8 mouse cellular contexts compared by ENCODE assay signal in the genomic region with DNA sequence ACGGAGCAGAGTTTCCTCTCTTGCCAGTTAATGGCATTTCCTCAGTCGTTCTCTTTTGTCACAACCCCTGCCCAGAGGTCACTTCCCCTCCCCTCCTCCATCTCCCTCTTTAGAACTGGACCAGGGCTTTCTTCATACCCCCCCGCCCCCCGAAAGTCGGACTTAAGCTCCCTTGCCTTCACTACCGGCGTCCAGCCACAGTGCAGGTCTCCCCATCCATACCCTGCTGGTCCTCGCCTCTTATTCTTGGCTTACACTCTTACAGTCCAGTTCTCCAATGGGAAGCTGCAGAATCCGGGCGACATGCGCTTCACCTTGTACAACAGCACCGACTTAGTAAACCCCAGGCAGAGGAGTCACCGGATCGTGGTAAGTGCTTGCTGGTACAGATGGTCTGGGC. TPM values are rescaled to one million over a fixed set of nuclear protein-coding genes. Genes with fewer than 3 reads are reported as not detected.
DNase-seq lines count a peak whose midpoint lies in the region; ATAC-seq lines count a peak whose summit lies in the region.

No protein-coding gene starts in this region.

- peak overlapping the region; percentile 82 for H3K4me3 ChIP-seq in neural tube, embryonic 11.5 days (ENCODE audit: low read depth, low read length)
- H3K4me3 ChIP-seq in intestine, embryonic 15.5 days (replicated peaks) = peak overlapping the region; percentile 63

- ATAC-seq in CD4-positive, CD25-positive, alpha-beta regulatory T cell, adult 4 months = no peak
- 0 out of 2 replicates have a peak, but pooled peaks have one; percentile 33 for ATAC-seq in neural tube, embryonic 11.5 days (ENCODE audit: insufficient read depth, low FRiP score, low TSS enrichment)
- no peak for ATAC-seq in intestine, embryonic 15.5 days

- H3K9ac ChIP-seq in neural tube, embryonic 11.5 days (ENCODE audit: low read length) = peak overlapping the region; percentile 71
- peak overlapping the region; percentile 58 for H3K9ac ChIP-seq in intestine, embryonic 15.5 days

- no peaks in the 10 kb centered on the region for H3K27me3 ChIP-seq in neural tube, embryonic 11.5 days (ENCODE audit: control insufficient read depth, insufficient read depth, low read length)
- no peaks in the 10 kb centered on the region for H3K27me3 ChIP-seq in intestine, embryonic 15.5 days (replicated peaks)

- H3K27ac ChIP-seq in neural tube, embryonic 11.5 days (ENCODE audit: low read depth, low read length) = no peak overlapping the region
- H3K27ac ChIP-seq in intestine, embryonic 15.5 days = no peak overlapping the region

- peaks cover 7% of the 10 kb centered on the region for H3K4me1 ChIP-seq in neural tube, embryonic 11.5 days (ENCODE audit: control insufficient read depth, insufficient read depth, low read length)
- peaks cover 9% of the 10 kb centered on the region; the same call in 1 of the 2 replicates for H3K4me1 ChIP-seq in intestine, embryonic 15.5 days (replicated peaks)

- DNase-seq in CD4-positive, CD25-positive, alpha-beta regulatory T cell, adult 2 months (ENCODE audit: low read depth, low spot score) = peak; percentile 30
- DNase-seq in neural tube, embryonic 11.5 days (ENCODE audit: low spot score) = no peak
- no peak for DNase-seq in neural tube, embryonic 10.5 days (ENCODE audit: extremely low spot score, low spot score)
- DNase-seq in naive thymus-derived CD4-positive, alpha-beta T cell, adult 2 months (ENCODE audit: low read depth) = peak; percentile 35
- DNase-seq in c-Kit-positive CD71-positive TER-119-positive erythroid progenitor cells, embryonic 14.5 days (ENCODE audit: low spot score) = no peak
- DNase-seq in spleen, postnatal 14 days (ENCODE audit: low spot score in 2 of 2) = no peak

- WGBS in neural tube, embryonic 11.5 days = 3% methylated on average over 14 of the region's 14 CpGs
- 1% methylated on average over 14 of the region's 14 CpGs for WGBS in intestine, embryonic 15.5 days

- no peaks in the 10 kb centered on the region for H3K36me3 ChIP-seq in neural tube, embryonic 11.5 days (ENCODE audit: control insufficient read depth, insufficient read depth, low read length)
- no peaks in the 10 kb centered on the region for H3K36me3 ChIP-seq in intestine, embryonic 15.5 days

- H3K4me2 ChIP-seq in neural tube, embryonic 11.5 days (ENCODE audit: low read depth) = peak overlapping the region; percentile 79
- peak overlapping the region; percentile 90 for H3K4me2 ChIP-seq in intestine, embryonic 15.5 days (replicated peaks)

- no peaks in the 10 kb centered on the region for H3K9me3 ChIP-seq in neural tube, embryonic 11.5 days (ENCODE audit: control insufficient read depth, low read length)
- H3K9me3 ChIP-seq in intestine, embryonic 15.5 days = no peaks in the 10 kb centered on the region

RNA-seq across cellular contexts. Expression of gene Polr1e, which starts 0.6 kb away (rescaled TPM):
- 10 to 100 TPM; 31.1 to 36.6 TPM for polyA plus RNA-seq in CD4-positive, CD25-positive, alpha-beta regulatory T cell, adult 4 months (2017; shearing (Covaris generic))
- polyA plus RNA-seq in neural tube, embryonic 11.5 days (2014; fragmentation: Nextera tagmentation; extraction: Ambion mirVana) = 51.6 and 56.7 TPM in 2 replicates
- polyA plus RNA-seq in intestine, embryonic 15.5 days (2015; fragmentation: Nextera tagmentation; extraction: Ambion mirVana) = 34.8 and 35.9 TPM in 2 replicates

RNA-seq across cellular contexts. Expression of gene Zbtb5, which starts 6.8 kb away (rescaled TPM):
- polyA plus RNA-seq in CD4-positive, CD25-positive, alpha-beta regulatory T cell, adult 4 months (2017; shearing (Covaris generic)) = 1 to 10 TPM; 8.4 to 9.5 TPM
- 43.6 and 46.1 TPM in 2 replicates for polyA plus RNA-seq in neural tube, embryonic 11.5 days (2014; fragmentation: Nextera tagmentation; extraction: Ambion mirVana)
- 15.8 and 16.5 TPM in 2 replicates for polyA plus RNA-seq in intestine, embryonic 15.5 days (2015; fragmentation: Nextera tagmentation; extraction: Ambion mirVana)

RNA-seq across cellular contexts. Expression of gene Grhpr, which starts 37.8 kb away (rescaled TPM):
- 10 to 100 TPM; 21.8 to 28.4 TPM for polyA plus RNA-seq in CD4-positive, CD25-positive, alpha-beta regulatory T cell, adult 4 months (2017; shearing (Covaris generic))
- 44.7 and 45.7 TPM in 2 replicates for polyA plus RNA-seq in neural tube, embryonic 11.5 days (2014; fragmentation: Nextera tagmentation; extraction: Ambion mirVana)
- polyA plus RNA-seq in intestine, embryonic 15.5 days (2015; fragmentation: Nextera tagmentation; extraction: Ambion mirVana) = 102 and 112 TPM in 2 replicates

Comparison
In these comparisons a context has a peak if more than half of its experiments do, and no peak if none do; other contexts are left out.
1. DNase-seq: peak in CD4-positive, CD25-positive, alpha-beta regulatory T cell, adult 2 months (single experiment) and naive thymus-derived CD4-positive, alpha-beta T cell, adult 2 months (single experiment); none in neural tube, embryonic 11.5 days (single experiment), neural tube, embryonic 10.5 days (single experiment), c-Kit-positive CD71-positive TER-119-positive erythroid progenitor cells, embryonic 14.5 days (single experiment) and spleen, postnatal 14 days (0 of 2).